Mouse (Mus musculus): Measurements from ENCODE around the gene Map3k9. TPM values are rescaled to one million over a fixed set of nuclear protein-coding genes. Genes with fewer than 3 reads are reported as not detected.

Gene Map3k9
- polyA plus RNA-seq, 1 experiment from 2014 or later: 3.6 TPM

DNA sequence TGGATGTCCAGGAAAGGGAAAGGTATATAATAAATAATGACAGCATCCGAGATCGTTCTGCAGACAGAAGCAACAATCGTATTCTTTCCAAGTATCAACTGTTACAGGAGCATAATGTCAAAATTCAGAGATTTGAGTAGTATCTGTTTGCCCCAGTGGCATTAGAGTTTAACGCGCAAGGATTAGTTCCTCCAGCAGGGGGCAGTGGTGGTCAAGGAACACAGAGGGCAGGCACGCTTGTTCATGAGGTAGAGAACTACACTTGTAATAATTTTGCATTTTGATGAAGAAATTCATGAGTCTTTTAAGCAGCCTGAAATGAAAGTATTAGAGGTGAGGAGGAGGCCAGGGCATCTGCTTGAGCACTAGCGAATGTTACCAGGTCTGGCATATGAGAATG is 15.6 kb upstream of the Map3k9 start:
- H3K36me3 ChIP-seq (ENCODE audit: control insufficient read depth, insufficient read depth, low read length): no peaks in the 10 kb centered on the region
- H3K4me1 ChIP-seq (ENCODE audit: control insufficient read depth, insufficient read depth, low read length): no peaks in the 10 kb centered on the region
- H3K27ac ChIP-seq (ENCODE audit: low read depth, low read length): no peak overlapping the region
- no peaks in the 10 kb centered on the region for H3K9me3 ChIP-seq (replicated peaks; ENCODE audit: control insufficient read depth, low read length)
- no peaks in the 10 kb centered on the region for H3K27me3 ChIP-seq (replicated peaks; ENCODE audit: control insufficient read depth, insufficient read depth, low read length)
- DNase-seq (ENCODE audit: low spot score) (peak; percentile 86), ATAC-seq (peak; percentile 61; the same call in 1 of the 2 replicates)
- H3K4me2 ChIP-seq (ENCODE audit: low read length): no peak overlapping the region
- no peak overlapping the region for H3K9ac ChIP-seq (ENCODE audit: low read length)
- 9% methylated on average over 7 of the region's 7 CpGs for WGBS
- no peak overlapping the region for H3K4me3 ChIP-seq (ENCODE audit: low read depth, low read length)

DNA sequence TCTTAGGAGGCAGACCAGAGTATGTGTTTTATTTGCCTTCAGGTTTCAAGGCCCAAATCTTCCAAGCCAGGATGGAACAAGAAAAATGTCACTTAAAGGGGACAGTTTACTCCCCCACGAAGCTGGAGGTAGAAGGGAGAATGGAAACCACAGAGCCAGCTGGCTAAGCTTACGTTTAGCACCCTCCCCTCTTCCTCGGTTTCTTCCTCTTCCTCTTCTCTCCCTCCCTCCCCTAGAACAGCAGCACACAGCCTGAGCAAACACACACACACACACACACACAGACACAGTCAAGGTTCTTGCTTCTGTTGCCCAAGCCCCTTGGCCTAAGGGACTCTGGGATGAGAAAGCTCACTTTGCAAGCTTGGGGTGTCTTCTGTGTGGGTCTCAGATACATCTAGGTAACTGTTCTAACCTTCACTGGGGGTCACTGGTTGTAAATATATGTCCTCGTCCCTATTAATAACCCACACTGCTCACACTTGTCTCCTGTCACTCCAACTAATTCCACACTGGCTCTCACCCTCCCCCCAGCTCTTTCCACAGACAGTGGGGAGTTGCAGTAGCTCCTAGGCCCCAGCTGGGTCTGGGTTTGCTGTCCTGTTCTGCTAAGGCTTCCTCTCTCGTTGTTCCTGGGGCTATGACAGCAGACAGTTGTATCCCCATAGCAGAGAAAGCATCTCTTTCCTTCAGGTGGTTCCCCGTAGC is 11.7 kb upstream of the Map3k9 start:
- WGBS: 83% methylated on average over 6 of the region's 6 CpGs
- DNase-seq (ENCODE audit: low spot score) (no peak), ATAC-seq (no peak)
- H3K9ac ChIP-seq (ENCODE audit: low read length): no peak overlapping the region
- H3K27me3 ChIP-seq (replicated peaks; ENCODE audit: control insufficient read depth, insufficient read depth, low read length): no peaks in the 10 kb centered on the region
- no peak overlapping the region for H3K27ac ChIP-seq (ENCODE audit: low read depth, low read length)
- no peaks in the 10 kb centered on the region for H3K36me3 ChIP-seq (ENCODE audit: control insufficient read depth, insufficient read depth, low read length)
- H3K4me2 ChIP-seq (ENCODE audit: low read length): no peak overlapping the region
- no peak overlapping the region for H3K4me3 ChIP-seq (ENCODE audit: low read depth, low read length)
- no peaks in the 10 kb centered on the region for H3K9me3 ChIP-seq (replicated peaks; ENCODE audit: control insufficient read depth, low read length)
- no peaks in the 10 kb centered on the region for H3K4me1 ChIP-seq (ENCODE audit: control insufficient read depth, insufficient read depth, low read length)

DNA sequence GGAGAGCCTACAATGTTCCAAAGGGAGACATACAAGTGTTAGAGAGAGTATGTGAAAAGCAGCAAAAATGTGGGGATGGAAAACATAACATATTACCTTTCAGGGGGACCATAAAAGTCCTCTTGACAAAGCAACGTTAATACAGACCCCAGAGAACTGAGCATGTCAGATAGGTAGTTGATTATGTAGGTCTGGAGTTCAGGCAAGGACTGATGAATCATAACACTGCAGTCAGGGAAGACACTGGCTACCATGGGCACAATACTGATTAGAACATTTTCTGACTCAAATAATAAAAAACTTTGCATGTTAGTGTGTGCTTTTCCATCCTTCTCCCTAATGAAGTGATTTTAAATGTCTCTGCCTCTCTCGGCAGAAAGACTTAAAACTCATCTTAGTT is 8.5 kb upstream of the Map3k9 start:
- no peaks in the 10 kb centered on the region for H3K4me1 ChIP-seq (ENCODE audit: control insufficient read depth, insufficient read depth, low read length)
- ATAC-seq: no peak

DNA sequence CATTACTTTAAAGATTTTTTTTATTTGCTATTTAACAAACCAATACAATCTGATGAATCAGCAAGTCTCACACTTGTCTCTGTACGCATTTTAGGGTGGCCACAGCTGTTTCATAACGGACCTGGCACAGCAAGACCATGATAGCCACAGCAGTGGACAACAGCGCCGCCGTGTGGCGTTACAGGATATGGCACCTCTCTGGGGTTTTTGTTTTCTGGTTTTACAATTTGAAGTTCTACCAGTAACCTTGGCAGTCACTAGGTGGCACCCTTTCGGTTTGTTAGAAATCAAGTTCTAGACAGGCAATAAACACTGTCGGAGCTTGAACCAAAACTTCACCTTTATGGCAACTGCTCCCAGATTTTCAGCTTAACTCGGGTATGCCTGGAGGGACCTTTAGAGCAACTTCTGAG is 7.7 kb upstream of the Map3k9 start:
- Histone ChIP-seq H3K4me3 (ENCODE audit: low read depth, low read length) (no peak overlapping the region), H3K4me1 (ENCODE audit: control insufficient read depth, insufficient read depth, low read length) (no peaks in the 10 kb centered on the region), H3K27ac (ENCODE audit: low read depth, low read length) (no peak overlapping the region), H3K27me3 (replicated peaks; ENCODE audit: control insufficient read depth, insufficient read depth, low read length) (no peaks in the 10 kb centered on the region), H3K9me3 (replicated peaks; ENCODE audit: control insufficient read depth, low read length) (no peaks in the 10 kb centered on the region), H3K4me2 (ENCODE audit: low read length) (no peak overlapping the region), H3K9ac (ENCODE audit: low read length) (no peak overlapping the region), H3K36me3 (ENCODE audit: control insufficient read depth, insufficient read depth, low read length) (no peaks in the 10 kb centered on the region)
- ATAC-seq (peak; percentile 46), DNase-seq (ENCODE audit: low spot score) (peak; percentile 92)
- WGBS: 4% methylated on average over 9 of the region's 9 CpGs

More for the DNA sequence above, 8.5 kb upstream of the Map3k9 start:
- DNase-seq (ENCODE audit: low spot score): peak; percentile 23
- Histone ChIP-seq H3K9ac (ENCODE audit: low read length) (no peak overlapping the region), H3K4me2 (ENCODE audit: low read length) (no peak overlapping the region), H3K27ac (ENCODE audit: low read depth, low read length) (no peak overlapping the region), H3K36me3 (ENCODE audit: control insufficient read depth, insufficient read depth, low read length) (no peaks in the 10 kb centered on the region), H3K27me3 (replicated peaks; ENCODE audit: control insufficient read depth, insufficient read depth, low read length) (no peaks in the 10 kb centered on the region), H3K4me3 (ENCODE audit: low read depth, low read length) (no peak overlapping the region), H3K9me3 (replicated peaks; ENCODE audit: control insufficient read depth, low read length) (no peaks in the 10 kb centered on the region)
- WGBS: 62% methylated on average over 2 of the region's 2 CpGs

- ATAC-seq: no peak
- Histone ChIP-seq H3K27ac (ENCODE audit: low read depth, low read length) (no peak overlapping the region), H3K9ac (ENCODE audit: low read length) (no peak overlapping the region), H3K9me3 (replicated peaks; ENCODE audit: control insufficient read depth, low read length) (no peaks in the 10 kb centered on the region), H3K36me3 (ENCODE audit: control insufficient read depth, insufficient read depth, low read length) (no peaks in the 10 kb centered on the region), H3K4me2 (ENCODE audit: low read length) (no peak overlapping the region), H3K27me3 (replicated peaks; ENCODE audit: control insufficient read depth, insufficient read depth, low read length) (no peaks in the 10 kb centered on the region), H3K4me3 (ENCODE audit: low read depth, low read length) (no peak overlapping the region), H3K4me1 (ENCODE audit: control insufficient read depth, insufficient read depth, low read length) (no peaks in the 10 kb centered on the region)
- DNase-seq (ENCODE audit: low spot score): no peak
- 44% methylated on average over 12 of the region's 12 CpGs for WGBS
These were observed 6.3 kb upstream of the Map3k9 start for GRCm38 (mm10) chr12:81787262-81787661.

GRCm38 (mm10) chr12:81783301-81783700 is 2.3 kb upstream of the Map3k9 start:
- Histone ChIP-seq H3K4me1 (ENCODE audit: control insufficient read depth, insufficient read depth, low read length) (peaks cover 10% of the 10 kb centered on the region), H3K36me3 (ENCODE audit: control insufficient read depth, insufficient read depth, low read length) (no peaks in the 10 kb centered on the region), H3K9ac (ENCODE audit: low read length) (no peak overlapping the region), H3K27me3 (replicated peaks; ENCODE audit: control insufficient read depth, insufficient read depth, low read length) (no peaks in the 10 kb centered on the region), H3K27ac (ENCODE audit: low read depth, low read length) (no peak overlapping the region), H3K4me2 (ENCODE audit: low read length) (no peak overlapping the region), H3K9me3 (replicated peaks; ENCODE audit: control insufficient read depth, low read length) (no peaks in the 10 kb centered on the region), H3K4me3 (ENCODE audit: low read depth, low read length) (no peak overlapping the region)
- 86% methylated on average over 4 of the region's 4 CpGs for WGBS
- DNase-seq (ENCODE audit: low spot score) (no peak), ATAC-seq (no peak)

DNA sequence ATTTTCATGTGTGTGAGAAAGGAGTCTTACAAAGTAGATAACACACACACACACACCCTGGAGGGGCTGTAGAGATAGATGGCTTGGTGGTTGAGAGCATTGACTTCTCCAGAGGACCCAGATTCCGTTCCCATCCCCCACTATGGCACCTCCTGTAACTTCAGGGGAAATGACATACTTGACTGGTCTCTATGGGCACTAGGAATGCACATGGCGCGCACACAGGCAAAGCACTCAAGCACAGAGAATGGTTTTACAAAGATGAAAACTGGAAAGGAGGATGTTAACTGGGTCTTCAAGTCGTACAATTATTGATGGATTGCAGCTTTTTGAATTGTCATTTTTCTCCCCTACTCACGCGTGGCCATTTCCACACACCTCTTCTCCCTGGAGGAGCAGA is 1.6 kb upstream of the Map3k9 start:
- WGBS: 92% methylated on average over 6 of the region's 6 CpGs
- peaks cover 15% of the 10 kb centered on the region for H3K4me1 ChIP-seq (ENCODE audit: control insufficient read depth, insufficient read depth, low read length)
- H3K4me2 ChIP-seq (ENCODE audit: low read length): no peak overlapping the region
- no peak overlapping the region for H3K27ac ChIP-seq (ENCODE audit: low read depth, low read length)
- no peaks in the 10 kb centered on the region for H3K36me3 ChIP-seq (ENCODE audit: control insufficient read depth, insufficient read depth, low read length)
- no peak for DNase-seq (ENCODE audit: low spot score)
- no peaks in the 10 kb centered on the region for H3K9me3 ChIP-seq (replicated peaks; ENCODE audit: control insufficient read depth, low read length)
- H3K4me3 ChIP-seq (ENCODE audit: low read depth, low read length): no peak overlapping the region
- ATAC-seq: no peak
- H3K27me3 ChIP-seq (replicated peaks; ENCODE audit: control insufficient read depth, insufficient read depth, low read length): no peaks in the 10 kb centered on the region
- no peak overlapping the region for H3K9ac ChIP-seq (ENCODE audit: low read length)

DNA sequence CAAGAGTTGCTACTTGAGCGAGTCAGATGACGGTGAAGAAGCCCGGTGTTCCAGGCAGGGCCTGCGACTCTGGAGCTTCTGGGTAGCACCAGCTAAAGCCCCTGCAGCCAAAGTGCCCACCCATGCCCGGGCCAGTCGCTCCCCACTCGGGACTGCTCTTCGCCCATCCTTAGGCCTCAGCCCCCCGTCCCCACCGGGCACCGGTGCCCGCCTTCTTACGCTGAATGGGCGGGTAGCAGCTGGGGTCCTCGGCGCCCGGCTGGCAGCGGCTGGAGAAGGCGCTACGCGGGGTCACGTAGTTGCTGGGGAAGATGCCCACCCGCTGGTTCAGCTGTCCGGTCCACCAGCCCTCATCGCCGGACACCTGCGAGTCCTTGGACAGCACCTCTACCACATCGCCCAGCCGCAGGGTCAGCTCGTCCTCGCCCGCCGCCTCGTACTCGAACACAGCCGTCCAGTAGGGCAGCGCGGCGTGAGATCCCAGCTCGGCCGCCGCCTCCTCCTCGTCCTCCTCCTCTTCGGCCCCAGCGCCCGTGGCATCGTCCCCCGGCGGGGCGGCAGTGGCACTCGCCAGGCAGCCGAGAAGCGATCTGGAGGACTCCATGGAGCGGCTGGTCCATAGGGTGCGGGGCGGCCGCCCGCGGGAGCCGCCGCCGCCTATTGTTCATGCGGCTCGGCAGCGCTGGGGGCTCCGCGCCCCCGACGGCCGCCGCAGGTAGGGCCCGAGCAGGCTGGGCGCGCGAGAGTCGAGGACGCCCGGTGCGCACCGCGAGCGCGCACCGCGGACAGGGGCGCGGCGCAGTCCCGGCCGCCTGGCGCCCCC is 493 bp downstream of the Map3k9 start:
- Histone ChIP-seq H3K9ac (ENCODE audit: low read length) (peak overlapping the region; percentile 89), H3K9me3 (replicated peaks; ENCODE audit: control insufficient read depth, low read length) (no peaks in the 10 kb centered on the region), H3K4me2 (ENCODE audit: low read length) (peak overlapping the region; percentile 71), H3K27me3 (replicated peaks; ENCODE audit: control insufficient read depth, insufficient read depth, low read length) (no peaks in the 10 kb centered on the region), H3K4me1 (ENCODE audit: control insufficient read depth, insufficient read depth, low read length) (peaks cover 15% of the 10 kb centered on the region), H3K4me3 (ENCODE audit: low read depth, low read length) (peak overlapping the region; percentile 81), H3K36me3 (ENCODE audit: control insufficient read depth, insufficient read depth, low read length) (no peaks in the 10 kb centered on the region), H3K27ac (ENCODE audit: low read depth, low read length) (peak overlapping the region; percentile 65)
- DNase-seq (ENCODE audit: low spot score) (peak; percentile 30), ATAC-seq (peak; percentile 77)
- WGBS: 0% methylated on average over 59 of the region's 91 CpGs

- H3K4me3 ChIP-seq (ENCODE audit: low read depth, low read length): peak overlapping the region; percentile 81
- peak overlapping the region; percentile 71 for H3K4me2 ChIP-seq (ENCODE audit: low read length)
- 7% methylated on average over 11 of the region's 12 CpGs for WGBS
- DNase-seq (ENCODE audit: low spot score): no peak
- peak overlapping the region; percentile 89 for H3K9ac ChIP-seq (ENCODE audit: low read length)
- no peaks in the 10 kb centered on the region for H3K36me3 ChIP-seq (ENCODE audit: control insufficient read depth, insufficient read depth, low read length)
- H3K4me1 ChIP-seq (ENCODE audit: control insufficient read depth, insufficient read depth, low read length): peaks cover 15% of the 10 kb centered on the region
- H3K9me3 ChIP-seq (replicated peaks; ENCODE audit: control insufficient read depth, low read length): no peaks in the 10 kb centered on the region
- H3K27me3 ChIP-seq (replicated peaks; ENCODE audit: control insufficient read depth, insufficient read depth, low read length): no peaks in the 10 kb centered on the region
- no peak overlapping the region for H3K27ac ChIP-seq (ENCODE audit: low read depth, low read length)
- ATAC-seq: no peak
These were observed 1.1 kb downstream of the Map3k9 start for GRCm38 (mm10) chr12:81779831-81780230.

Measured in forebrain, embryonic 14.5 days (tissue).